Mouse (Mus musculus): Measurements from ENCODE around the gene Gm17606.
"Not testable (repeated sequence)": the region's sequence is repeated elsewhere in the genome, so short reads cannot be mapped to it uniquely, and the experiment has no call there.

The Gm17606 gene

GRCm38 (mm10) chr14:54640946-54641304 lies at the start of gene Gm17606:
Gene Gm17606 (plus strand): TSS chr14:54640952.
- no peak for DNase-seq (ENCODE audit: extremely low read depth, low read depth)

GRCm38 (mm10) chr14:54591056-54591455 lies 49.7 kb upstream of the Gm17606 start:
- DNase-seq (ENCODE audit: extremely low read depth, low read depth) = no peak

GRCm38 (mm10) chr14:54592319-54592934 lies 48.3 kb upstream of the Gm17606 start:
- DNase-seq (ENCODE audit: extremely low read depth, low read depth) = peak; percentile 82

- no peak for DNase-seq (ENCODE audit: extremely low read depth, low read depth)
Measured at GRCm38 (mm10) chr14:54594055-54594454, 46.7 kb upstream of the Gm17606 start.

GRCm38 (mm10) chr14:54594631-54595414 lies 45.9 kb upstream of the Gm17606 start:
- no peak for DNase-seq (ENCODE audit: extremely low read depth, low read depth)

GRCm38 (mm10) chr14:54597084-54597483 lies 43.7 kb upstream of the Gm17606 start:
- DNase-seq (ENCODE audit: extremely low read depth, low read depth) = no peak

- no peak for DNase-seq (ENCODE audit: extremely low read depth, low read depth)
Measured at GRCm38 (mm10) chr14:54601601-54602000, 39.2 kb upstream of the Gm17606 start.

- DNase-seq (ENCODE audit: extremely low read depth, low read depth) = no peak
Measured at GRCm38 (mm10) chr14:54602613-54603012, 38.1 kb upstream of the Gm17606 start.

GRCm38 (mm10) chr14:54603038-54603654 lies 37.6 kb upstream of the Gm17606 start:
- DNase-seq (ENCODE audit: extremely low read depth, low read depth) = peak; percentile 90

GRCm38 (mm10) chr14:54603686-54604085 lies 37.1 kb upstream of the Gm17606 start:
- DNase-seq (ENCODE audit: extremely low read depth, low read depth) = no peak

- no peak for DNase-seq (ENCODE audit: extremely low read depth, low read depth)
Measured at GRCm38 (mm10) chr14:54605752-54606321, 34.9 kb upstream of the Gm17606 start, which contains the start of gene 4931414P19Rik. Gene 4931414P19Rik (minus strand): TSS chr14:54605993.

- no peak for DNase-seq (ENCODE audit: extremely low read depth, low read depth)
Measured at GRCm38 (mm10) chr14:54607226-54607625, 33.5 kb upstream of the Gm17606 start.

GRCm38 (mm10) chr14:54609245-54609644 lies 31.5 kb upstream of the Gm17606 start:
- no peak for DNase-seq (ENCODE audit: extremely low read depth, low read depth)

GRCm38 (mm10) chr14:54609962-54610361 lies 30.8 kb upstream of the Gm17606 start:
- DNase-seq (ENCODE audit: extremely low read depth, low read depth) = no peak

- DNase-seq (ENCODE audit: extremely low read depth, low read depth) = no peak
Measured at GRCm38 (mm10) chr14:54610648-54611047, 30.1 kb upstream of the Gm17606 start.

GRCm38 (mm10) chr14:54614130-54614529 lies 26.6 kb upstream of the Gm17606 start:
- not testable (repeated sequence) for DNase-seq (ENCODE audit: extremely low read depth, low read depth)

- DNase-seq (ENCODE audit: extremely low read depth, low read depth) = no peak
Measured at GRCm38 (mm10) chr14:54616226-54616825, 24.4 kb upstream of the Gm17606 start.

GRCm38 (mm10) chr14:54617152-54617896 lies 23.4 kb upstream of the Gm17606 start:
- DNase-seq (ENCODE audit: extremely low read depth, low read depth) = no peak

- DNase-seq (ENCODE audit: extremely low read depth, low read depth) = peak; percentile 77
Measured at GRCm38 (mm10) chr14:54617897-54618365, 22.8 kb upstream of the Gm17606 start, which contains the start of gene Psmb5. Gene Psmb5 (minus strand): TSS chr14:54618022.

- DNase-seq (ENCODE audit: extremely low read depth, low read depth) = no peak
Measured at GRCm38 (mm10) chr14:54621133-54621532, 19.6 kb upstream of the Gm17606 start, which contains the start of gene Psmb11. Gene Psmb11 (plus strand): TSS chr14:54621433.

GRCm38 (mm10) chr14:54623334-54623733 lies 17.4 kb upstream of the Gm17606 start:
- DNase-seq (ENCODE audit: extremely low read depth, low read depth) = no peak
